Mouse (Mus musculus) myocyte (in vitro differentiated cells): Measurements from ENCODE around the gene Prl7c1.

ENCODE experiments used
- MAX ChIP-seq: IDR thresholded peaks from one replicate; pipeline ENCODE4 v1.6.1; 2011; ENCODE audit warnings: low read depth, mild to moderate bottlenecking, control low read depth
- MYOG ChIP-seq, 3 experiments: IDR thresholded peaks; one replicate each; pipeline ENCODE4 v1.6.1; 2011; ENCODE audit warnings: control low read depth in 2 of 3, low read depth in 2 of 3, mild to moderate bottlenecking in 2 of 3; ENCODE audit not compliant: insufficient read length in 2 of 3, control insufficient read depth in 1 of 3, insufficient read depth in 1 of 3
- USF1 ChIP-seq: IDR thresholded peaks from one replicate; pipeline ENCODE4 v1.6.1; 2011; ENCODE audit warnings: low read depth, mild to moderate bottlenecking, control low read depth, moderate library complexity

DNA sequence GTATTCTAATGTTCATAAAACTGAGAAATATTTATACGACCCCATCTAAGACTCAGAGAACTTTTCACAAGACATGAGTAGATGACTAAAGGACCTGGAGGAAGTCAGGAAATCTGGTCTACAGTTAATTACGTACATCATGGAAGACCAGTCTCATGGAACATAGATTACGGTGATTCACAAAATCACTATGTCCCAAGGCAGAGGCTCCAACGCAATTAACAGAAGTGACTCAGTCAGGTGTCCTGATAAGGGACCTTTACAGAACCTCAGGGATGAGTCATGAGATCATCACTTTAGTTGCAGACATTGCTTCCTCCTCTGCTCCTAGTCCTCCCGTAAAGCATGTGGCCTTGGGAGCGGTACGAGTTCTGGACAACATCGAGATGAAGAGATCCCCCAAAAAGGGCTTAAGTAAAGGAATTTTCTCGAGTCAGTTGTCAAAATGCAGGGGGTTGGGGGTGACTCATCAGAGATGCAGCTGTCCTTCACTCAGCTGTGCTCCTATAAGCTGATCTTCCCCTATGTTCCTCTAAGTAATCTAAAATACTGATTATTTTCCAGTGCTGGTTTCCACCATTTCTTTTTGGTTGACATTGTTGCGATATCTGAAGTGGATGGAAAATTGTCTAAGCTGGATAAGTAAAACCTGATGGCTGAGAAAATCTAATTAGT lies 46.0 kb downstream of the Prl7c1 start:
- peak in 1 of 3 experiments; percentile 29 for TF ChIP-seq MYOG (IDR thresholded peaks at IDR 0.05; ENCODE audit: control insufficient read depth in 1 of 3, insufficient read depth in 1 of 3, insufficient read length in 2 of 3, low read depth in 2 of 3)
- no peak for TF ChIP-seq MAX
- no peak for TF ChIP-seq USF1
